Mouse (Mus musculus) cerebellum, postnatal 14 days (tissue): Measurements from ENCODE around the gene Klf12.
A peak's percentile ranks its signal among the peaks of the same experiment; 100 is the strongest.

Experiments
- DNase-seq, 2 experiments: peaks; one replicate each; pipeline ENCODE4 v3.0.0; 2021; ENCODE audit warnings: mixed read lengths in 2 of 2

Gene Klf12

DNA sequence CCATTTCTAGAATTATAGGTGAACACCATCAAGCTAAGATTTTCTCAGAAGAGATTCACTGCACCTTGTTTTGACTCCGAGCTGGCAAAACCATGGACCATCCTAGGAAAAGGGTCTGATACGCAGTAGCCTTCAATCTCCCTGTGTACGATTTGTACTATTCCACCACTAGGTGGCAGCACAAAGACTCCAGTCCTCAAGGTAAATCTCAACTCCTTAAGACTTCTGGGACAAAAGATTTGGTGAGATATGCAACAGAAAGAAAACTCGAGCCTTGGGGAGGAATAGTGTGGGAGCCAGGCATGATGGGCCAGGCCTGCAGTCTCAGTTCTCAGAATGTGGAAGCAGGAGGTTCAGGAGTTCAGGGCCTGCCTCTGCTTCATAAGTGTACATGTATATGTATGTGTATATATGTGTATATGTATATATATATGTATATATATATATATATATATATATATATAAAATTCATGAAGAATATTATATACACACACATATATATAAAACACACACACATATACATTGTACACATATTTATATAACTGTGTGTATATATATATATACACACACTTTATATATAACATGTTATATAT, 274.6 kb downstream of the Klf12 start:
- DNase-seq, result peak; percentile 73 to 75

GRCm38 (mm10) chr14:99983510-99983909, 301.0 kb downstream of the Klf12 start:
- peak in 1 of 2 experiments; percentile 6 for DNase-seq

DNA sequence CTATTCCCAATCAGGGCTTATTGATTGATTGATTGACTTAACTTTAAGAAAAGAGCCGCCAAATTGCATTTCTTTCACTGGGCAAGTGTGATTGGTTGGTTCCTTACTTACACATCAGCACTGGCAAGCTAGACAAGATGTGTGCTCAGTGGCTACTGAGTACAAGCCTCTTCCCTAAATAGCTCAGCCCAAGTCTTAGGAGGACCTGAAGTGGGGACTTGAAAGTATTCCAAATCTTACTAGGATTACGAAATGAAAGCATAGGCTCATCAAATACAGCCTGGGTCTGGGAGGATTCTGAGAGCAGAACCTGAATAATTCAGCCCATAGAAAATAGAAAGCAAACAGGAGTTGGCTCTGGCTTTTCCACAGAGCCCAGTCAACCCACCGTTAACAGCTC, 303.3 kb downstream of the Klf12 start:
- DNase-seq, result no peak

- DNase-seq, result no peak
Observed at GRCm38 (mm10) chr14:99967920-99968319, 316.6 kb downstream of the Klf12 start.

DNA sequence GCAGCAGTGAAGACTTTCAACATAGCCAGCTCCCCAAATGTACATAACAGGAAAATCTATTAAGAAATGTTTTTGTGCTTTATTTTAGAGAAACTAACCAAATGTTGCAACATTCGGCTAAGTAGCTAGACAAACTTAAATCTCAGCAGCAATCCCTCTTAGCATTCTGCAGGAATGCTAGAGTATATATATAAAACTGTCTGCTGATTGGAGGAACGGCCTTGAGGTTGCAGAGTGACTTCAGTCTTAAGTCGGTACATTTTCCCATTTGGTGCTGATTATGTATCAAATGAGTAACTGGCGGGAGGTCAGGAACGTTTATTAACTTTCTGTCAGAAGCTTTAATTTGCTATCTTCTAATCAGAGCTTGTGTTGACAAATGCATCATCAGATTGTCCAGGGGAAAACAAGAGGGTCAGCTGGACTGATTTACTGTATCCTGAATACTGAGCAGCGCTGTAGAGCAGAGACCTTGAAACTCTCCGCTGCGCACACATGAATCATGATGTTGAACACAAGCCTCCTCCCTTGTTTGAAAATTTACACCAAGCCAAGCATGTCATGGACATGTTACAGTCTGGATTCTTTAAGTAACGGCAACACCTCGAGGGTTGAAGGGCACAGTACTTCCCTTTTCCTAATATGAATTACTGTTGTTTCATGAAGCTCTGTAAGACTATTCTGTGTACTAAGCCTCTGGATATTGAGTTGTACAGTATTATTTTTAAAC, 323.8 kb downstream of the Klf12 start:
- no peak for DNase-seq

DNA sequence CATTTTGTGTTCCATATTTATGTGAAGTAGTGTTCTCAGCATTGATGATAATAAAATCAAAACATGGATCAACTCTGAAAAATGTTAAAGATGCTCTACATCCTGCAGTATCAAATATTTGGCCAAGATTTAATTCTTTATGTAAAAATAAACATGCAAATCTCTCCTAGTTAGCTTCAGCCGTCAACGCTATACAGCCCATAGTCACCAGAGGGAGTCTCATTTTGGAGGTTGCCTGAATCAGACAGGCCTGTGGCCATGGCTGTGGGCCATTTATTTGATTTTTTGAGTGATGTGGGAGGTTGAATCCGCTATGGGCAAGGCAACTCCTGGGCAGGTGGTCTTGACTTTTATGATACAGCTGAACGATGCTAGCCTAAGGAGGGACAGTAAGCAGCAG, 329.3 kb downstream of the Klf12 start:
- no peak for DNase-seq

- no peak for DNase-seq
Observed at GRCm38 (mm10) chr14:99944221-99945108, 340.0 kb downstream of the Klf12 start.

DNA sequence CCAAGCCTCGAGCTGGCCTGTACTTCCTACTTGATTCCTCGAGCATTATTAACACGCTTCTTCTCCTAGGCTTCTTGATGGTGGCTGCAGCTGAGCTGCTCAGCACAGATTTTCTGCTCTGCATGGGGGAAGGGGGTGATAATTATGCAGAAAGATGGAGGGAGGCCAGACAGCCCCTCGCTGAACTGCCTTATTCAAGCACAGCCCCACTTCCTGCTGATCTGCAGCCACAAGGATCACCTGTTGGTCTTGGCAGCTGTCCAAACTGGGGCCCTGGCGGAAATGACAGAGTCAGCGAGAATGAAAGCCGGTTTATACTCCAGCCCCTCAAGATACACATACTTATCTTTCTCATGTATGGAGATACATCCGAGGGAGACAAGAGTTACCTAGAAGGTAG, 341.3 kb downstream of the Klf12 start:
- DNase-seq, result peak; percentile 83 to 90

GRCm38 (mm10) chr14:99933456-99933855, 351.0 kb downstream of the Klf12 start:
- DNase-seq, result no peak

GRCm38 (mm10) chr14:99931879-99932278, 352.6 kb downstream of the Klf12 start:
- peak; percentile 87 to 91 for DNase-seq

GRCm38 (mm10) chr14:99911912-99912311, 372.6 kb downstream of the Klf12 start:
- DNase-seq, result no peak

DNA sequence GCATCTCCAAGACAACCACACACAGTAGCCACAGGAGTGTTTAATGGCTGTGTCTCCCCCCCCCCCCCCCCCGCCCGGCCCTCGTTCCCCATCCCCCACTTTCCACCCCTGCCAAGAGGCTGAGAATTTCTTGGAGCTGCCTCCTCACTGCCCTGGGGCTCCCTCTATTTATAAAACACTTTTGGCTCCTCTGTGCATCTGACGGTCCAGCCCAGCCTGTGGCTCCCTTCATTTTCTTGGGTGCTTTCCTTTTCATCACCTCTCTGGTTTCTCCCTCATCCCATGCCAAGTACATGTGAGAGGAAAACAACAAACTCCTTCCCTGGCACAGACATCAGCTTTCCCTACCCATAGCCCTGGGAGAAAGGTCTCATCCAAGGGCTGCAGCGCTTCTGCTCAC, 373.6 kb downstream of the Klf12 start:
- peak; percentile 29 to 43 for DNase-seq

GRCm38 (mm10) chr14:99900902-99901301, 383.6 kb downstream of the Klf12 start:
- DNase-seq, result no peak

GRCm38 (mm10) chr14:99898861-99899260, 385.6 kb downstream of the Klf12 start:
- DNase-seq, result no peak

DNA sequence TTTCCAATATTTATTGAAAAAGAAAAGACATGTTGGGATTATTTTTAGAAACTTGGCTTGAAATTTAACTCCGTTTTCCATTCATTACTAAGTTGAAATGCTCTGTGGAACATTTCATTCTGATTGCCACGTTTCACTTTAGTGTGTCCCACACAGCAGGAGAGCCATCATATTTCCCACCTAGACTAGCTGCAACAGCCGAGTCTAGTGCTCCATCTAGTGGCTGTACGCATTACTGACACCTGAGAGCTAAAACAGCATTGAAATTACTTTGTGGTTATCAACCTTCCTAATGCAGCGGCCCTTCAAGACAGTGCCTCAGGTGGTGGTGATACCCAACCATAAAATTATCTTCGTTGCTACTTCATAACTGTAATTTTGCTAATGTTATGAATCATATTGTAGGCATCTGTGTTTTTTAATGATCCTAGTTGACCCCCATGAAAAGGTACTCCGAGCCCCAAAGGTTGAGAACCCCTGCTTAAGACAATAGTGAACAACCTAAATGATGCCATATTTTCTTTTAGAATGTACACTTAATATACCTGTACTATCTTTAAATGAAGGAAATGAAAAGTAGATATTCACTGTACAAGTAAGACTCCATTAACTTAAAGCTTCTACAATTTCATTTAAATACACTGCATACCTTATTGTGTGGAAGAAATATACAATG, 389.6 kb downstream of the Klf12 start:
- DNase-seq, result peak; percentile 83 to 84

GRCm38 (mm10) chr14:99894062-99894461, 390.4 kb downstream of the Klf12 start:
- DNase-seq, result no peak

GRCm38 (mm10) chr14:99886503-99886902, 398.0 kb downstream of the Klf12 start:
- no peak for DNase-seq

- no peak for DNase-seq
Observed at GRCm38 (mm10) chr14:99885562-99885961, 398.9 kb downstream of the Klf12 start.

- no peak for DNase-seq
Observed at GRCm38 (mm10) chr14:99885128-99885527, 399.4 kb downstream of the Klf12 start.

DNA sequence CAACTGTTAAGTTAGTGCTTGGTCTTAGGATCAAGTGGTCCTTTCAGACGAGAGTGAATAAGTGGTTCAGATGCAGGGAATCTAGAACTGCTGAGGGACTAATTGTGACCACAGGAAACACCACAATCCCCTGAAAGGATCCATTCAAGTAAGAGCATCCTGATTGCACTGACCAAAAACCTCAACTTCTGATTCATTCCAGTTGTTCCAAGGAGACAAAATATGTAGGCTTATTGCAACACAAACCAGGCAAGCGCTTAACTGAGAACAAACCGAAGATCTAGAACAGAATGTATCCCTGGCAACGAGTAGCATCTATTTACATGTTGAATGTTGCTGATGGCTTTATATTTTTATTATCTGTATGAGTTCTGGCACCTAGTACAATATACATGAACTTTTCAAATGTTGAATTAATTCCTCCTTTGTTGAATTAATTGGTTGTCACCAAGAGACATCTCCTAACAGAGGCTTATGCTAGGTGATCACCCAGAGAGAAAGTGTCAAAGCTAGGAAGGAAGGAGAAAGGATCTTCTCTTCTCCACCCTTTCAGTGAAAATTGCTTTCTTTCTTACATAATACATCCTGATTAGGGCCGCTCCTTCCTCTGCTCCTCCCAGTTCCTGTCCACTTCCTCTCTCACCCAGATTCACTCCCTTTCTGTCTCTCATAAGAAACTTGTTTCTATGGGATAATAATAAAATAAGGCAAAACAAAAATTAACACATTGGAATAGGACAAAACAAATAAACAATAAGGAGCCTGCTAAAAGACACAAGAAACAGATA, 407.5 kb downstream of the Klf12 start:
- no peak for DNase-seq

DNA sequence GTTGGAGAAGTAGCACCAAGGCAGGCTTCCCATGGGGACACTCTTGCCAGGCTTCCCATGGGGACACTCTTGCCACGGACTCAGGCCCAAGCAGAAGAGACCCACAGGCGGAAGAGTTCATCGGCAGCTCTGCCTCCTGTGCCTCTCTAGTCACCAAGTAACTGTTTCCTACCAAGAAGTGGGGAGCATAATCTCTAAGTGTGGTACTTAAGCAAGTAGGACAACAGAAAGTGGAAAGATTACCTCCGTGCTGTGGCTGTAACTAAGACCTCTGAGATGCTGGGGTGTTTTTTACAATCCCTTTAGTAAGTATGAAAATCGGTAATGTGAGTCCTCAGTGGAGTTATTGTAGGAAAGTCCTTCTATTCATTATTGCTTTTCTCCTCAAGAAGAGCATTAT, 410.8 kb downstream of the Klf12 start:
- DNase-seq, result no peak
